Mouse (Mus musculus): ENCODE results near the gene Txk.

- TF ChIP-seq CTCF (IDR thresholded peaks at IDR 0.05; ENCODE audit: low read depth, low read length), result no peak
- no peak for TF ChIP-seq TAL1 (conservative IDR thresholded peaks at IDR 0.05; ENCODE audit: low read depth, low read length)
- no peak for TF ChIP-seq GATA1 (IDR thresholded peaks at IDR 0.05; ENCODE audit: borderline replicate concordance, low read length)
- TF ChIP-seq POLR2AphosphoS5 (IDR thresholded peaks at IDR 0.05; ENCODE audit: insufficient replicate concordance, low read depth, low read length), result no peak
- no peak for TF ChIP-seq GATA2 (IDR thresholded peaks at IDR 0.05; ENCODE audit: borderline replicate concordance, low read depth, low read length)
Observed at GRCm38 (mm10) chr5:72681451-72681850, 71.1 kb downstream of the Txk start.

All from G1E (cell line).